In the genomic region with DNA sequence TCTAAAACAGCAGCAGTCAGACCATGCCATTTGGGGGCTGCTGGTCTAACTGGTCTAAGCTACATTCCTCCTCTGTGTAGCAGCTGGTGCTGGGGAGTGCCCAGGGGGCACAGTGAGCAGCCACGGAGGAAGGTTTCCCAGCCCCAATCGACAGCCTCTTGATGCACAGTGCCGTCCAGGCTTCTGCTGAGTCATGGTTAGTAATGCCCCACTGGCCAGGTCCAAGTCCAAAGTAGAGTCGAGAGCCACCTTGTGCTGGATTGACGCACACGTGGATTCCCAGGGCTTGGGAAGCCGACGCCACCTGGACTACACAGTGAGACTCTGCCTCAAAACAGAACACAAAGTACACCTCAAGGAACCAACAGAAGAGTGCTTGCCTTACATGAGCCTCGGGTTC, we compare ENCODE assay signal across 16 mouse cellular contexts. TPM values are rescaled to one million over a fixed set of nuclear protein-coding genes. Genes with fewer than 3 reads are reported as not detected.
DNase-seq lines count a peak whose midpoint lies in the region; ATAC-seq and TF ChIP-seq lines count a peak whose summit lies in the region.
"Had no signal": no experiment of that assay in that cellular context is flagged by ENCODE, and none has a peak within 500 bp of the region (broad histone marks: within the 10 kb centered on the region; RNA-seq: fewer than 3 reads in every experiment).

No protein-coding gene starts in this region.

- TF ChIP-seq EP300 in liver, postnatal 0 days (IDR thresholded peaks at IDR 0.05; ENCODE audit: low read depth), result no peak

- no peaks in the 10 kb centered on the region for H3K27me3 ChIP-seq in intestine, embryonic 15.5 days (replicated peaks)
- no peaks in the 10 kb centered on the region for H3K27me3 ChIP-seq in liver, postnatal 0 days (ENCODE audit: insufficient read depth, low read length)
- H3K27me3 ChIP-seq: forebrain, embryonic 15.5 days; limb, embryonic 15.5 days; neural tube, embryonic 12.5 days had no signal

- no peak overlapping the region for H3K4me3 ChIP-seq in intestine, embryonic 15.5 days (replicated peaks)
- no peak overlapping the region for H3K4me3 ChIP-seq in liver, postnatal 0 days (ENCODE audit: low read depth, low read length)
- H3K4me3 ChIP-seq: forebrain, embryonic 15.5 days; limb, embryonic 15.5 days; neural tube, embryonic 12.5 days had no signal

- no peak overlapping the region for H3K4me2 ChIP-seq in intestine, embryonic 15.5 days (replicated peaks)
- H3K4me2 ChIP-seq in liver, postnatal 0 days (ENCODE audit: low read depth, low read length), result no peak overlapping the region
- H3K4me2 ChIP-seq: forebrain, embryonic 15.5 days; limb, embryonic 15.5 days; neural tube, embryonic 12.5 days had no signal

- H3K27ac ChIP-seq in intestine, embryonic 15.5 days, result no peak overlapping the region
- H3K27ac ChIP-seq in liver, postnatal 0 days (ENCODE audit: low read depth), result no peak overlapping the region
- H3K27ac ChIP-seq: forebrain, embryonic 15.5 days; limb, embryonic 15.5 days; neural tube, embryonic 12.5 days had no signal

- no peaks in the 10 kb centered on the region for H3K9me3 ChIP-seq in intestine, embryonic 15.5 days
- no peaks in the 10 kb centered on the region for H3K9me3 ChIP-seq in liver, postnatal 0 days (ENCODE audit: low read length)
- H3K9me3 ChIP-seq: forebrain, embryonic 15.5 days; limb, embryonic 15.5 days; neural tube, embryonic 12.5 days had no signal

- WGBS in intestine, embryonic 15.5 days, result 72% methylated on average over 9 of the region's 9 CpGs
- 71% methylated on average over 9 of the region's 9 CpGs for WGBS in liver, postnatal 0 days (ENCODE audit: insufficient replicate concordance)

- no peak for TF ChIP-seq CTCF in liver, postnatal 0 days (IDR thresholded peaks at IDR 0.05; ENCODE audit: low read depth)

- ATAC-seq in intestine, embryonic 15.5 days, result peak; percentile 71
- peak; percentile 81 for ATAC-seq in liver, postnatal 0 days
- ATAC-seq: forebrain, embryonic 15.5 days had no signal

- no peak overlapping the region for H3K9ac ChIP-seq in intestine, embryonic 15.5 days
- no peak overlapping the region for H3K9ac ChIP-seq in liver, postnatal 0 days (replicated peaks)
- H3K9ac ChIP-seq: forebrain, embryonic 15.5 days; limb, embryonic 15.5 days; neural tube, embryonic 12.5 days had no signal

- DNase-seq in kidney, adult 18-20 months, result peak; percentile 79
- peak; percentile 67 for DNase-seq in kidney, postnatal 10 days
- peak; percentile 43 for DNase-seq in liver, postnatal 0 days
- no peak for DNase-seq in cerebellum, adult 8-10 months
- no peak for DNase-seq in spleen, adult 18-20 months
- DNase-seq in heart, adult 18-20 months, result no peak
- DNase-seq: adrenal gland, adult 8-10 months; cerebellum, adult 11 months; cerebellum, postnatal 36 days; lung, postnatal 10 days; right cerebral cortex, postnatal 14 days; thymus, postnatal 25 days had no signal

- H3K36me3 ChIP-seq in intestine, embryonic 15.5 days, result no peaks in the 10 kb centered on the region
- H3K36me3 ChIP-seq in liver, postnatal 0 days (replicated peaks; ENCODE audit: insufficient read depth, low read length), result no peaks in the 10 kb centered on the region
- H3K36me3 ChIP-seq: forebrain, embryonic 15.5 days; limb, embryonic 15.5 days; neural tube, embryonic 12.5 days had no signal

- H3K4me1 ChIP-seq in intestine, embryonic 15.5 days (replicated peaks), result no peaks in the 10 kb centered on the region
- peaks cover 5% of the 10 kb centered on the region; the same call in 1 of the 2 replicates for H3K4me1 ChIP-seq in liver, postnatal 0 days (ENCODE audit: insufficient read depth)
- H3K4me1 ChIP-seq: forebrain, embryonic 15.5 days; limb, embryonic 15.5 days; neural tube, embryonic 12.5 days had no signal

RNA-seq across cellular contexts. Expression of a gene that starts 21.4 kb away (rescaled TPM):
- 91.6 and 103 TPM in 2 replicates for polyA plus RNA-seq in intestine, embryonic 15.5 days (2015; fragmentation: Nextera tagmentation; extraction: Ambion mirVana)
- 6.7 and 7.3 TPM in 2 replicates for polyA plus RNA-seq in liver, postnatal 0 days (2015; fragmentation: Nextera tagmentation; extraction: Ambion mirVana)
- 1 to 10 TPM; 5.1 to 8.3 TPM for total RNA-seq in heart, adult 18-20 months (2021)

RNA-seq across cellular contexts. Expression of a gene that starts 46.9 kb away (rescaled TPM):
- 9.4 and 11.9 TPM in 2 replicates for polyA plus RNA-seq in intestine, embryonic 15.5 days (2015; fragmentation: Nextera tagmentation; extraction: Ambion mirVana)
- 1.2 and 2.4 TPM in 2 replicates for polyA plus RNA-seq in liver, postnatal 0 days (2015; fragmentation: Nextera tagmentation; extraction: Ambion mirVana)
- 1 to 10 TPM; 3.9 to 5.2 TPM for total RNA-seq in heart, adult 18-20 months (2021)

Comparison
In these comparisons a context has a peak if more than half of its experiments do, and no peak if none do; other contexts are left out.
1. DNase-seq: peak in kidney, adult 18-20 months (single experiment), kidney, postnatal 10 days (single experiment) and liver, postnatal 0 days (single experiment); none in cerebellum, adult 8-10 months (single experiment), spleen, adult 18-20 months (0 of 2) and heart, adult 18-20 months (0 of 2).
2. RNA of a gene that starts 21.4 kb away (polyA plus RNA-seq): 91.6 to 103 TPM in intestine, embryonic 15.5 days; 6.7 to 7.3 TPM in liver, postnatal 0 days; every median in the first group is over 10 times any median in the second.